21 mouse cellular contexts compared by ENCODE assay signal in genomic region chr6:115503549-115504159, GRCm38 (mm10). TPM values are rescaled to one million over a fixed set of nuclear protein-coding genes. Genes with fewer than 3 reads are reported as not detected.
DNase-seq lines count a peak whose midpoint lies in the region; ATAC-seq and TF ChIP-seq lines count a peak whose summit lies in the region.
"Had no signal": no experiment of that assay in that cellular context is flagged by ENCODE, and none has a peak within 500 bp of the region (broad histone marks: within the 10 kb centered on the region; RNA-seq: fewer than 3 reads in every experiment).

No protein-coding gene starts in this region.

- DNase-seq in lung, embryonic 14.5 days, result no peak
- no peak for DNase-seq in lung, postnatal 10 days
- DNase-seq in urinary bladder, postnatal 14 days (ENCODE audit: low spot score), result peak; percentile 69
- DNase-seq in urinary bladder, postnatal 10 days (ENCODE audit: low spot score), result no peak
- peak; percentile 90 for DNase-seq in stomach, postnatal 0 days (ENCODE audit: low spot score)
- no peak for DNase-seq in embryo, embryonic 9.5 days (ENCODE audit: extremely low spot score)
- DNase-seq: adrenal gland, postnatal 10 days; cerebellum, adult 8-10 months; kidney, adult 11 months; layer of hippocampus, adult 9-11 months; lung, adult 2 months; thymus, adult 2 months; thymus, postnatal 4 days had no signal

- no peak overlapping the region for H3K27ac ChIP-seq in lung, embryonic 14.5 days (ENCODE audit: low read depth)
- peak overlapping the region; percentile 85 for H3K27ac ChIP-seq in intestine, postnatal 0 days (ENCODE audit: low read depth, low read length)
- peak overlapping the region; percentile 85 for H3K27ac ChIP-seq in stomach, postnatal 0 days (replicated peaks)
- H3K27ac ChIP-seq: embryonic facial prominence, embryonic 15.5 days; forebrain, embryonic 15.5 days; hindbrain, embryonic 15.5 days; limb, embryonic 13.5 days; liver, embryonic 12.5 days; neural tube, embryonic 15.5 days had no signal

- H3K4me3 ChIP-seq in lung, embryonic 14.5 days (ENCODE audit: low read depth, low read length), result no peak overlapping the region
- no peak overlapping the region for H3K4me3 ChIP-seq in intestine, postnatal 0 days (ENCODE audit: low read depth, low read length)
- no peak overlapping the region for H3K4me3 ChIP-seq in stomach, postnatal 0 days (ENCODE audit: low read depth, low read length)
- H3K4me3 ChIP-seq: embryonic facial prominence, embryonic 15.5 days; forebrain, embryonic 15.5 days; hindbrain, embryonic 15.5 days; limb, embryonic 13.5 days; liver, embryonic 12.5 days; neural tube, embryonic 15.5 days had no signal

- no peaks in the 10 kb centered on the region for H3K9me3 ChIP-seq in lung, embryonic 14.5 days (ENCODE audit: low read depth, low read length)
- no peaks in the 10 kb centered on the region for H3K9me3 ChIP-seq in intestine, postnatal 0 days (ENCODE audit: control insufficient read depth)
- H3K9me3 ChIP-seq in stomach, postnatal 0 days (ENCODE audit: control insufficient read depth, low read length), result no peaks in the 10 kb centered on the region
- H3K9me3 ChIP-seq: embryonic facial prominence, embryonic 15.5 days; forebrain, embryonic 15.5 days; hindbrain, embryonic 15.5 days; limb, embryonic 13.5 days; liver, embryonic 12.5 days; neural tube, embryonic 15.5 days had no signal

- no peak overlapping the region for H3K4me2 ChIP-seq in lung, embryonic 14.5 days
- H3K4me2 ChIP-seq in intestine, postnatal 0 days (replicated peaks; ENCODE audit: low read depth), result no peak overlapping the region
- no peak overlapping the region for H3K4me2 ChIP-seq in stomach, postnatal 0 days (replicated peaks; ENCODE audit: low read depth)
- H3K4me2 ChIP-seq: embryonic facial prominence, embryonic 15.5 days; forebrain, embryonic 15.5 days; hindbrain, embryonic 15.5 days; limb, embryonic 13.5 days; liver, embryonic 12.5 days; neural tube, embryonic 15.5 days had no signal

- no peaks in the 10 kb centered on the region for H3K27me3 ChIP-seq in lung, embryonic 14.5 days (ENCODE audit: insufficient read depth, low read length)
- H3K27me3 ChIP-seq in intestine, postnatal 0 days (replicated peaks; ENCODE audit: control insufficient read depth, insufficient read depth, low read length), result no peaks in the 10 kb centered on the region
- H3K27me3 ChIP-seq in stomach, postnatal 0 days (ENCODE audit: control insufficient read depth, insufficient read depth, low read length), result no peaks in the 10 kb centered on the region
- H3K27me3 ChIP-seq: embryonic facial prominence, embryonic 15.5 days; forebrain, embryonic 15.5 days; hindbrain, embryonic 15.5 days; limb, embryonic 13.5 days; liver, embryonic 12.5 days; neural tube, embryonic 15.5 days had no signal

- no peaks in the 10 kb centered on the region for H3K36me3 ChIP-seq in lung, embryonic 14.5 days (ENCODE audit: insufficient read depth)
- no peaks in the 10 kb centered on the region for H3K36me3 ChIP-seq in intestine, postnatal 0 days (ENCODE audit: control insufficient read depth, insufficient read depth)
- H3K36me3 ChIP-seq in stomach, postnatal 0 days (ENCODE audit: control insufficient read depth, insufficient read depth, low read length), result no peaks in the 10 kb centered on the region
- H3K36me3 ChIP-seq: embryonic facial prominence, embryonic 15.5 days; forebrain, embryonic 15.5 days; hindbrain, embryonic 15.5 days; limb, embryonic 13.5 days; liver, embryonic 12.5 days; neural tube, embryonic 15.5 days had no signal

- no peak for TF ChIP-seq EP300 in stomach, postnatal 0 days (optimal IDR thresholded peaks at IDR 0.05)

- no peaks in the 10 kb centered on the region for H3K4me1 ChIP-seq in lung, embryonic 14.5 days (ENCODE audit: insufficient read depth)
- H3K4me1 ChIP-seq in intestine, postnatal 0 days (replicated peaks; ENCODE audit: control insufficient read depth, insufficient read depth, low read length), result peaks cover 12% of the 10 kb centered on the region
- 0 out of 2 replicates have a peak, but pooled peaks cover 4% of the 10 kb centered on the region for H3K4me1 ChIP-seq in stomach, postnatal 0 days (replicated peaks; ENCODE audit: control insufficient read depth, insufficient read depth)
- H3K4me1 ChIP-seq: limb, embryonic 13.5 days; neural tube, embryonic 15.5 days had no signal

- 44% methylated on average over 10 of the region's 10 CpGs for WGBS in lung, embryonic 14.5 days
- WGBS in intestine, postnatal 0 days, result 44% methylated on average over 10 of the region's 10 CpGs
- 54% methylated on average over 10 of the region's 10 CpGs for WGBS in stomach, postnatal 0 days

- no peak for TF ChIP-seq CTCF in lung, embryonic 14.5 days (IDR thresholded peaks at IDR 0.05; ENCODE audit: low read depth)
- no peak for TF ChIP-seq CTCF in intestine, postnatal 0 days (IDR thresholded peaks at IDR 0.05; ENCODE audit: low read depth)
- TF ChIP-seq CTCF in stomach, postnatal 0 days (IDR thresholded peaks at IDR 0.05; ENCODE audit: low read depth), result no peak

- peak; percentile 28; the same call in 1 of the 2 replicates for ATAC-seq in lung, embryonic 14.5 days (ENCODE audit: insufficient read depth)
- ATAC-seq in intestine, postnatal 0 days, result peak; percentile 92
- ATAC-seq in stomach, postnatal 0 days (ENCODE audit: low FRiP score, low TSS enrichment), result peak; percentile 93
- ATAC-seq in monocyte, adult 5-6 weeks (replicated peaks; ENCODE audit: insufficient number of reproducible peaks, low FRiP score, low TSS enrichment, poor library complexity, severe bottlenecking), result no peak
- ATAC-seq: forebrain, embryonic 15.5 days had no signal

- H3K9ac ChIP-seq in lung, embryonic 14.5 days, result no peak overlapping the region
- H3K9ac ChIP-seq in intestine, postnatal 0 days (ENCODE audit: low read depth, low read length), result no peak overlapping the region
- no peak overlapping the region for H3K9ac ChIP-seq in stomach, postnatal 0 days (ENCODE audit: low read length)
- H3K9ac ChIP-seq: embryonic facial prominence, embryonic 15.5 days; forebrain, embryonic 15.5 days; hindbrain, embryonic 15.5 days; limb, embryonic 13.5 days; liver, embryonic 12.5 days; neural tube, embryonic 15.5 days had no signal

RNA-seq across cellular contexts. Expression of gene Tsen2, which starts 40.8 kb away (rescaled TPM):
- 30.6 and 30.9 TPM in 2 replicates for polyA plus RNA-seq in lung, embryonic 14.5 days (2014; fragmentation: Nextera tagmentation; extraction: Ambion mirVana)
- 5.8 and 6.3 TPM in 2 replicates for polyA plus RNA-seq in intestine, postnatal 0 days (2015; fragmentation: Nextera tagmentation; extraction: Ambion mirVana)
- 10.0 and 11.1 TPM in 2 replicates for polyA plus RNA-seq in stomach, postnatal 0 days (2015; fragmentation: Nextera tagmentation; extraction: Ambion mirVana)
- 1.3 to 7.5 TPM (median 2.8 TPM) in 3 replicates for total RNA-seq in monocyte, adult 5-6 weeks (2017)

Comparison
In these comparisons a context has a peak if more than half of its experiments do, and no peak if none do; other contexts are left out.
1. DNase-seq: peak in urinary bladder, postnatal 14 days (single experiment) and stomach, postnatal 0 days (single experiment); none in lung, embryonic 14.5 days (single experiment), lung, postnatal 10 days (single experiment), urinary bladder, postnatal 10 days (single experiment) and embryo, embryonic 9.5 days (single experiment).